In the genomic region with DNA sequence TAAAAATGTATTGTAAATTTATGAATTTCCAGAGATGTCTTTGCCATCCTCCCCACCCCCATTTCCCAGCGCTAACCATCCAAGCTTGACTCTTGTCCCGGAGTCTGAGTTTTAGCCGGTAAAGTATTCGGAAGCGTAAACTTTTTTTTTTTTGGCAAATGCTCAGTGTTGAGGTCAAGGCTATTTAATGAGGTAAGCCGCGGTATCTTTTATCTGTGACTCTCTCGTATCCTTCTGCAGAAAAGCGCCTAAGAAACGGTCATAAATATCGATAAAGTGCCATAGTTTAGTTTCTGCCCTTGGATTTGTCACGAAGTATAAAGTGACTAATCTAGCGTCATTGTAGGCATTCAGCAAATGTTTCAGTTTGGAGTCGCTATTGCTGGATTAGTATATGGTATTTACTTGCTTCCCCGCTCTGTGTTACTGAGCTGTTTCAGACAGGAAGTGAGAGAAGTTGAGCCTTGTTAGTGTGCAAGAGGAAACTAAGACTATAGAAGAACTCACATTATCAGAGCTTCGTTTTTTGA, we compare ENCODE assay signal across 8 mouse cellular contexts. TPM values are rescaled to one million over a fixed set of nuclear protein-coding genes. Genes with fewer than 3 reads are reported as not detected.
A peak's percentile ranks its signal among the peaks of the same experiment; 100 is the strongest.
DNase-seq lines count a peak whose midpoint lies in the region; ATAC-seq and TF ChIP-seq lines count a peak whose summit lies in the region.

No protein-coding gene starts in this region.

- DNase-seq in heart, postnatal 25 days (ENCODE audit: low spot score) = no peak
- peak; percentile 54 for DNase-seq in CH12.LX (ENCODE audit: extremely low read depth)
- DNase-seq in embryonic facial prominence, embryonic 11.5 days (ENCODE audit: low spot score) = peak; percentile 46
- DNase-seq in gastrocnemius, adult 18-20 months (ENCODE audit: low spot score) = no peak
- no peak for DNase-seq in left cerebral cortex, postnatal 36 days (ENCODE audit: low spot score in 2 of 2)

- peak overlapping the region; percentile 87 to 88 for H3K4me3 ChIP-seq in heart, embryonic 14.5 days (ENCODE audit: control insufficient read depth in 1 of 2, insufficient read depth in 1 of 2, low read depth in 1 of 2, low read length in 2 of 2)
- peak overlapping the region; percentile 87 to 99 (median 95) for H3K4me3 ChIP-seq in CH12.LX (replicated peaks in 1 of 3; ENCODE audit: low read depth in 2 of 3, low read length in 2 of 3, poor library complexity in 1 of 3)
- peak overlapping the region; percentile 68 for H3K4me3 ChIP-seq in embryonic facial prominence, embryonic 11.5 days (ENCODE audit: low read depth, low read length)
- H3K4me3 ChIP-seq in intestine, embryonic 15.5 days (replicated peaks) = peak overlapping the region; percentile 91
- peak overlapping the region; percentile 63 for H3K4me3 ChIP-seq in myocyte

- intact Hi-C loops in heart, postnatal 25 days (cut with DNase I) = loop anchor here (2.0 to 5.0 kb wide), 3 partner anchors 14 to 79 kb away; a partner anchor contains a TSS
- intact Hi-C loops in left cerebral cortex, postnatal 36 days (cut with DNase I) = loop anchor here (5.0 kb wide), 2 partner anchors 56 to 124 kb away; a partner anchor contains a TSS

- H3K4me2 ChIP-seq in heart, embryonic 14.5 days (ENCODE audit: low read length) = peak overlapping the region; percentile 84
- H3K4me2 ChIP-seq in CH12.LX (ENCODE audit: insufficient read depth, low read depth, poor library complexity, severe bottlenecking) = no peak overlapping the region
- peak overlapping the region; percentile 52 for H3K4me2 ChIP-seq in embryonic facial prominence, embryonic 11.5 days (ENCODE audit: low read depth, low read length)
- peak overlapping the region; percentile 51 for H3K4me2 ChIP-seq in intestine, embryonic 15.5 days (replicated peaks)
- H3K4me2 ChIP-seq in myocyte (ENCODE audit: low read depth) = peak overlapping the region; percentile 93

- in situ Hi-C loops in CH12.LX (cut with MboI; ENCODE audit: low pct_ligation_motif_present, low pct_unique_long_range_greater_than_20kb, low sequenced_read_pairs) = no loop called here

- no peak for ATAC-seq in heart, embryonic 14.5 days (ENCODE audit: insufficient number of reproducible peaks, insufficient read depth, low FRiP score, low read depth)
- ATAC-seq in embryonic facial prominence, embryonic 11.5 days (replicated peaks; ENCODE audit: insufficient number of reproducible peaks, low FRiP score, low TSS enrichment, low read depth) = no peak
- no peak for ATAC-seq in intestine, embryonic 15.5 days

- TF ChIP-seq CTCF in CH12.LX (conservative IDR thresholded peaks at IDR 0.05 in 1 of 2, IDR thresholded peaks at IDR 0.05 in 1 of 2; ENCODE audit: low read depth in 2 of 2, low read length in 2 of 2) = no peak

- peak overlapping the region; percentile 96 for H3K9ac ChIP-seq in heart, embryonic 14.5 days (ENCODE audit: low read length)
- H3K9ac ChIP-seq in CH12.LX (ENCODE audit: insufficient read depth, low read depth) = peak overlapping the region; percentile 94
- H3K9ac ChIP-seq in embryonic facial prominence, embryonic 11.5 days (replicated peaks; ENCODE audit: low read length) = peak overlapping the region; percentile 90
- H3K9ac ChIP-seq in intestine, embryonic 15.5 days = peak overlapping the region; percentile 95

- peaks cover 20 to 58% of the 10 kb centered on the region in 2 experiments for H3K4me1 ChIP-seq in heart, embryonic 14.5 days (ENCODE audit: control insufficient read depth in 2 of 2, insufficient read depth in 2 of 2, low read length in 2 of 2)
- peaks cover 10 to 45% of the 10 kb centered on the region in 2 experiments for H3K4me1 ChIP-seq in CH12.LX (ENCODE audit: control insufficient read depth in 1 of 2, insufficient read depth in 2 of 2)
- no peaks in the 10 kb centered on the region; the same call in 1 of the 2 replicates for H3K4me1 ChIP-seq in embryonic facial prominence, embryonic 11.5 days (ENCODE audit: control insufficient read depth, insufficient read depth, low read length)
- peaks cover 34% of the 10 kb centered on the region for H3K4me1 ChIP-seq in intestine, embryonic 15.5 days (replicated peaks)

- H3K27me3 ChIP-seq in heart, embryonic 14.5 days (ENCODE audit: control insufficient read depth, insufficient read depth, low read length) = no peaks in the 10 kb centered on the region
- no peaks in the 10 kb centered on the region for H3K27me3 ChIP-seq in CH12.LX (replicated peaks)
- no peaks in the 10 kb centered on the region for H3K27me3 ChIP-seq in embryonic facial prominence, embryonic 11.5 days (ENCODE audit: control insufficient read depth, insufficient read depth, low read length)
- no peaks in the 10 kb centered on the region for H3K27me3 ChIP-seq in intestine, embryonic 15.5 days (replicated peaks)
- no peaks in the 10 kb centered on the region for H3K27me3 ChIP-seq in myocyte (ENCODE audit: control insufficient read depth, insufficient read depth, insufficient read length)

- H3K79me2 ChIP-seq in CH12.LX (replicated peaks; ENCODE audit: control insufficient read depth, extremely low read depth, insufficient read depth, poor library complexity, severe bottlenecking) (peaks cover 57% of the 10 kb centered on the region), myocyte (ENCODE audit: control insufficient read depth, insufficient read depth) (peaks cover 57% of the 10 kb centered on the region)

- no peaks in the 10 kb centered on the region for H3K9me3 ChIP-seq in heart, embryonic 14.5 days (ENCODE audit: control insufficient read depth, low read length)
- H3K9me3 ChIP-seq in CH12.LX (replicated peaks; ENCODE audit: low read length) = peaks cover under 1% of the 10 kb centered on the region
- H3K9me3 ChIP-seq in embryonic facial prominence, embryonic 11.5 days (replicated peaks; ENCODE audit: control insufficient read depth, low read length) = no peaks in the 10 kb centered on the region
- no peaks in the 10 kb centered on the region for H3K9me3 ChIP-seq in intestine, embryonic 15.5 days

- TF ChIP-seq POLR2A in CH12.LX (IDR thresholded peaks at IDR 0.05; ENCODE audit: low read depth, low read length) (no peak), myocyte (IDR thresholded peaks at IDR 0.05; ENCODE audit: insufficient read length, low read depth) (no peak)

- dilution Hi-C loops in CH12.LX (cut with MboI; ENCODE audit: extremely low pct_ligation_motif_present, extremely low pct_unique_long_range_greater_than_20kb, low sequenced_read_pairs) = no loop called here

- H3K27ac ChIP-seq in heart, embryonic 14.5 days (replicated peaks in 1 of 2; ENCODE audit: control insufficient read depth in 1 of 2, insufficient read depth in 1 of 2, low read depth in 2 of 2, low read length in 2 of 2) = peak overlapping the region; percentile 94 to 97
- H3K27ac ChIP-seq in CH12.LX (ENCODE audit: insufficient read depth, low read depth) = peak overlapping the region; percentile 94
- 0 out of 2 replicates have a peak overlapping the region, but pooled peaks have one; percentile 82 for H3K27ac ChIP-seq in embryonic facial prominence, embryonic 11.5 days (replicated peaks; ENCODE audit: low read depth, low read length)
- H3K27ac ChIP-seq in intestine, embryonic 15.5 days = peak overlapping the region; percentile 97

- H3ac ChIP-seq in myocyte (ENCODE audit: control insufficient read depth, insufficient read length) = peak overlapping the region; percentile 83

- H3K36me3 ChIP-seq in heart, embryonic 14.5 days (ENCODE audit: control insufficient read depth, insufficient read depth, low read length) = no peaks in the 10 kb centered on the region
- H3K36me3 ChIP-seq in CH12.LX (replicated peaks in 1 of 2; ENCODE audit: control insufficient read depth in 1 of 2, insufficient read depth in 1 of 2, low read length in 1 of 2) = peaks cover 0 to 29% of the 10 kb centered on the region in 2 experiments
- H3K36me3 ChIP-seq in embryonic facial prominence, embryonic 11.5 days (replicated peaks; ENCODE audit: control insufficient read depth, insufficient read depth, low read depth, low read length) = no peaks in the 10 kb centered on the region
- no peaks in the 10 kb centered on the region for H3K36me3 ChIP-seq in intestine, embryonic 15.5 days
- no peaks in the 10 kb centered on the region for H3K36me3 ChIP-seq in myocyte (ENCODE audit: control insufficient read depth, insufficient read depth)

- TF ChIP-seq EP300 in CH12.LX (IDR thresholded peaks at IDR 0.05; ENCODE audit: low read length) = peak; percentile 45; the same call in 1 of the 2 replicates

- no peak; the same call in 1 of the 2 replicates for TF ChIP-seq RAD21 in CH12.LX (IDR thresholded peaks at IDR 0.05; ENCODE audit: low read depth, low read length)

- WGBS in heart, embryonic 14.5 days = under 1% methylated on average over 16 of the region's 16 CpGs
- WGBS in embryonic facial prominence, embryonic 11.5 days = 2% methylated on average over 16 of the region's 16 CpGs
- WGBS in intestine, embryonic 15.5 days = under 1% methylated on average over 16 of the region's 16 CpGs

TF ChIP-seq in CH12.LX, 34 proteins besides CTCF, POLR2A, EP300 and RAD21 (continues in another document):
- no peak for TF ChIP-seq USF1 (IDR thresholded peaks at IDR 0.05; ENCODE audit: low read depth, low read length)
- peak; percentile 83 for TF ChIP-seq CHD1 (IDR thresholded peaks at IDR 0.05; ENCODE audit: low read depth, low read length)
- TF ChIP-seq MYC (IDR thresholded peaks at IDR 0.05; ENCODE audit: low read depth, low read length) = no peak
- TF ChIP-seq SIN3A (IDR thresholded peaks at IDR 0.05; ENCODE audit: low read length) = peak; percentile 82
- TF ChIP-seq KAT2A (IDR thresholded peaks at IDR 0.05; ENCODE audit: insufficient replicate concordance, low read length) = no peak
- TF ChIP-seq GABPA (IDR thresholded peaks at IDR 0.05; ENCODE audit: insufficient replicate concordance, low read depth, low read length) = no peak

TF ChIP-seq in myocyte, 11 proteins besides CTCF, POLR2A, EP300 and RAD21 (continues in another document):
- TF ChIP-seq MAX (IDR thresholded peaks at IDR 0.05; ENCODE audit: low read depth) (no peak), POLR2AphosphoS2 (IDR thresholded peaks at IDR 0.05; ENCODE audit: insufficient read length, low read depth) (no peak), REST (IDR thresholded peaks at IDR 0.05; ENCODE audit: insufficient read depth, insufficient read length) (no peak), MYOG (IDR thresholded peaks at IDR 0.05; ENCODE audit: control insufficient read depth in 1 of 3, insufficient read depth in 1 of 3, insufficient read length in 2 of 3, low read depth in 2 of 3) (no peak), E2F4 (IDR thresholded peaks at IDR 0.05; ENCODE audit: insufficient read depth) (no peak)

RNA-seq across cellular contexts. Expression of a gene that starts 10.1 kb away (rescaled TPM):
- polyA plus RNA-seq in heart, embryonic 14.5 days (2014; fragmentation: Nextera tagmentation; extraction: Ambion mirVana) = 350 and 362 TPM in 2 replicates
- total RNA-seq in heart, postnatal 25 days (2021) = 100 to 1,000 TPM; 192 to 205 TPM
- 113 and 163 TPM in 2 replicates for total RNA-seq in CH12.LX (2012; rRNA removed)
- total RNA-seq in CH12.LX (2014; rRNA removed) = 415 and 493 TPM in 2 replicates
- 327 and 467 TPM in 2 replicates for polyA plus RNA-seq in CH12.LX (2012; ENCODE audit: insufficient read length, low read depth)
- 325 and 376 TPM in 2 replicates for polyA plus RNA-seq in embryonic facial prominence, embryonic 11.5 days (2014; fragmentation: Nextera tagmentation; extraction: Ambion mirVana)
- 307 and 411 TPM in 2 replicates for polyA plus RNA-seq in intestine, embryonic 15.5 days (2015; fragmentation: Nextera tagmentation; extraction: Ambion mirVana)
- polyA plus RNA-seq in myocyte (2012; fragmentation: generic; extraction: Trizol) = 138 TPM
- 100 to 1,000 TPM; 600 to 670 TPM for total RNA-seq in gastrocnemius, adult 18-20 months (2021)
- total RNA-seq in left cerebral cortex, postnatal 36 days (2021) = 100 to 1,000 TPM; 119 to 127 TPM

Comparison
In these comparisons a context has a peak if more than half of its experiments do, and no peak if none do; other contexts are left out.
1. DNase-seq: peak in CH12.LX (single experiment) and embryonic facial prominence, embryonic 11.5 days (single experiment); none in heart, postnatal 25 days (single experiment), gastrocnemius, adult 18-20 months (single experiment) and left cerebral cortex, postnatal 36 days (0 of 2).
2. Peak in every context shown above with its lines, with median percentiles within 50 percentile points of each other: H3K27ac ChIP-seq, H3K4me3 ChIP-seq and H3K9ac ChIP-seq.